Mouse (Mus musculus) left cerebral cortex, postnatal 25 days (tissue): ENCODE measurements at regions not wholly inside any gene's neighbourhood (a gene's known extent, or its start where the extent isn't known, plus 50 kb on each side); places are given as distances from the start of the nearest gene placed in this dataset.

Source experiments
- DNase-seq, 2 experiments: peaks; one replicate each; pipeline ENCODE4 v3.0.0; 2022; ENCODE audit warnings: low spot score in 2 of 2, mixed read lengths in 1 of 2
- intact Hi-C: fragments of 180-260 bp; cut with DNase I; formaldehyde crosslinking; loops from one replicate; pipeline ENCODE4 v1.15.1; 2025

DNA sequence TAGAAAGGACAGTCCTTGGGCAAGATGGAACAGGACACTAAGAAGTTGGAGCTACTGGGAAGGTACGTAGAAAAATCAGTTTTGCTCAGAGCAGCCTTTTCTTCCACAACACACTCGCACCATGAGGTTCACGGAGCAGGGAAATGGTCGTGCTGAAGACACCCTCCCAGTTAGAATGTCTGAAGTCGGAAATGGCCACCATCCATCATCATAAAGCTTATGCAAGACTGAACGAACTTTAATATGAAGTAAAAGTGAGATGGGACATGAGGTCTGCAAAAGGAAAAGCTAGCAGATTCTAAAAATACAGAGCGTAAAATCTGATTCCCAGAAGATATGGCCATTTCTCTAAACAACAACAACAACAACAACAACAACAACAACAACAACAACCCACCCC is 133.9 kb downstream of the Gm10295 start:
- intact Hi-C loops = no loop called here
- no peak for DNase-seq

DNA sequence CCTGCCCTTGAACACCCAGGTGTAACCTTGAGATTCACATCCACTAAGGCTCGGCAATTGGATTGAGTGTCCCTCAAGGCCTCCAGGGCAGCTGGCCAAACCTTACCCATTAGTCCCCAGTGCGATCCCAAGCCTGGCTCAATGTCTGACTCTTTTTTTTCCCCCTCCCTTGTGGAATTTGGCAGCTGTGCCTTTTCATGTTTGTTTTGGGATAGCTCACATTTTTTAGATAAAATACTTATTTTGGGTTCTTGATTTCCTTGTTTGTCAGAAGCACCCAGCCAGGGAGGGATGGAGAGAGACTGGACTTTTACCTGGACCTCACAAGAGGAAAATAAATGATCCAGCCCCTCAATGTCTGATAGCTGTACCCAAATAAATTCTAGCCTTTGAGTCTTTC is 134.5 kb downstream of the Gm10295 start:
- DNase-seq = no peak
- intact Hi-C loops = no loop called here

DNA sequence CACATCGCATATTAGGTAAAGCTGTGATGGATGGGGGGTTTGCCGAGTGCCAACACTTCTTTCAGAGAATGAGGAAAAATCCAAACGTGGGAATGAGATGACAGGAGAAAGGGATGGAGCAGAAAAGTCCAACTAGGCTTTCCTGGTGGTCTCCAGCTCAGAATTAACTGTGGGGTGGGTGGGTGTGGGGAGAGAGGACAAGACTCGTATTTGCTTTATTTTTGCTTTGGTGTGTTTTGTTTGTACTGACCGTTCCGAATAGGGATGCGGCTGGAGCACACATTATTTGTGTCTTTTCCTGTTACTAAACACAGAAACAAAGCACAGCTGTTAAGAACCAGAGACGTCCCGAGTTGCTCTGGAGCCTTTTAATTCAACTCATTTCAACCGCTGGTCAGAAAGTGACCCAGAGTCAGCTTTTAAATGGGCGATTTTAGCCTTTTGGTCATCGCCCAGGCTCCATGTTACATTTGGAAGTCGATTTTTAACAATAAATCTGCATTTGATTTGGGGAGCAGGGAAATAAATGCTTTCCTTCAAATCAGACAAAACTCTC is 136.7 kb downstream of the Gm10295 start:
- intact Hi-C loops = no loop called here
- no peak for DNase-seq

DNA sequence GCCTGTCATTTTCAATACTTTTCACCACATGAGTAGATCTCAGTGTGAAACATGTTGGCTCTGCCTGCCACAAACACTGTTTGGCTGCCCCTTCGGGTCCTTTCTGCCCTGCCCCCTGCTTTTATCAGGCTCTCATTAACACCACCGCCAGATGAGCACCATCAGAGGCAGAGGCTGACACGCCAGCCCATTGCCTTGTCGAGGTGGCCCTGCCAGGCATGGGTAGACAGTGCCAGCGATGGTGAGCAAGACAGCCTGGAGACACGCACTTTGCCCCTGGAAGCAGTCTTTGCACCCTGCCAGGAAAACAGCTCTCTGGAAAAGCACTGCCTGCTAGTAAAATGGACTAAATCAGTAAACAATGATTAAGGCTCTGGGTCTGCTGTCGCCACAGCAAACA is 158.2 kb downstream of the Gm10295 start:
- intact Hi-C loops = no loop called here
- no peak for DNase-seq

DNA sequence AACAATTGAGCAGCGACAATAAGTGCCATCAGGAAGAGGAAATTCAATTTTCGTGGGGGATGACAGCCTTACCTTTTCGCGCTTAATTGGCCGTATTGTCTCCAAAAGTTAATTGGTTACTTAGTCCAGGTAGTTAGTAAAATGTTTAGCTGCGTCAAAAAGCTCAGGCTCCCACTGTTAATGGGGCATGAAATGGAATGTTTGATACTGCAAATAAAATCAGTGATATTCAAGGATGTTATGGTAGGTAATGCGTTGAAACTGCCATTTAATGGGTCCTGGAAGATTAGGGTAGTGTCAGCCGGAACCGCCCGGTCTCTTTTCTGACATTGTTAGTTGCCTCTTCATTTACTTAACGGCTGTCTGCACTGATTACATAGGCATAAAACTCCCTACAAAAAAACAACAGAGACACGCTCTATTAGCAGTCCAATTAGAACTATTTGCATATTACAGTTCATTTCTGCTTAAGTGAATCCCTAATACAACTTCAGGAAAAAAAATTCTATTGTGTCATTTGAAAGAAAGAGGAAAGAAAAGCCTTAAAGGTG is 161.0 kb downstream of the Gm10295 start:
- intact Hi-C loops = no loop called here
- DNase-seq = no peak

DNA sequence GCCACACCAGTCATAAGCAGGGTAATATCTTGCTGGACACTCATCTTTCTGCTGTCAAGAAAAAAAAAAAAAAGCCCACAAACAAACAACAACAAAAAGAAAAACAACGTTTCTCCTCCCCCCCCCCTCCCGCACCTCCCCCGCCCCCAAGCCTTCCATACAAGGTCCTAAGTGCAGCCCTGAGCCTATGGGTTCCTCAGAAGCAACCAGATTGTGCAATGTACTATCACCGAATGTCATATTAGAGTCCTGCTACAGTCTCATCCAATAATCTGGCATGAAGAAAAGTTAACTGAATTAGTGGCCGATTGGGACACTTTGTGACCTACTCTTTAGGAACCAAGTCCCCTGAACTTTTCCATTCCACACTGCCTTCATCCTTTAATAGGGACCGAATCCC is 161.5 kb downstream of the Gm10295 start:
- intact Hi-C loops = no loop called here

DNA sequence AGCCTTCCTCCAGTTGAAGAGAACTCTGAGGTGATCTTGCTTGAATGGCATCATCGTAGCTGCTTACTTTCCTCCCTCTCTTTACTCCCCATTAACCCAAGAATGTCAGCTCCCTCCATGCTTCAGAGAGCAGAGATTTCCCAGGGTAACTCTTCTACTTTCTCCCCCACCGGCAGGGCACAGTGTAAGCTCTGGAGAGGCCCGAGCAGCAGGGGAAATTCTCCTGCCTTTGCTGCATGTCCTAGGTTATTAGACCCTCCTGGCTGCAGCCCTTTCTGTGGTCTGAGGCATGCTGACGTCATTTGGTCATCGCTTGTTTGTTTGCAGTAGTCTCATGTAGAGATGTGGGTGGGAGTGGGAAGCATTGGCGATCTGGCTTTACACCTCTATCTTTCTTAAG is 163.2 kb downstream of the Gm10295 start:
- intact Hi-C loops = no loop called here
- DNase-seq = no peak

More for the DNA sequence above, 161.5 kb downstream of the Gm10295 start:
- DNase-seq = no peak

DNA sequence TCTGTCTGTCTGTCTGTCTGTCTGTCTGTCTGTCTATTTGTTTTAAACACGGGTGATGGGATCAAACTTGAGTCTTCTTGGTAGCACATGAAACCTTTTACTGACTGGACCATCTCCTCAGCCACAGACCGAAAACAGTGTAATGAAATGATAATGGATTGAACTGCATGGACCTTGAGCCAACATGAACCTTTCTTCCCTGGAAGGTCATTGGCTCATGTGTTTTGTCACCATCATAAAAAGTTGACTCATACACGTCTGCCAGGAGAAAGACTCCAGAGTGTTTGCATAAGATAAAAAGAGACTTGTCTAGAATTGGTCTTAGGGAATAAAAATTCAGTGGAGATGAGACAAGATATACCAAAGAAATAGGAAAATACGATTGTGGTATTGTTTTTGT is 176.4 kb downstream of the Gm10295 start:
- intact Hi-C loops = no loop called here
- DNase-seq = no peak

DNA sequence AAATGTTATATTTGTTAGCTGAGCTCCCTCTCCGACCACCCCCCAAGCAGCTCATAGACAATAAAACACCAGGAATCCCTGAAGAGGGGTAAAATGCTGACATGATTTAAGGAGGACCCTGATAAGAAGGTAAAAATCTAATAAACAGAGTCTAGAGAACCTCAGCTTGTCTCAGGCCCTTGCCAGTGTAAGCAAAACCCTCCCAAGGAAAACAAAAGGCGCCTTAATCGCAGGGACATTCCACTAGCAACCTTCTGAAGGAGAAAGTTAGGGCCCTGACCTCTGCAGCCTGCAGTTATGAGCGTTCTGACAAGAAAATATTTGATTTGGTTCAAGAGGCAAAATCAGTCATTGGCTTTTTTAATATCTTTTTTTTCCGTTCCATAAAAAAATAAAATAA is 212.2 kb downstream of the Gm10295 start:
- intact Hi-C loops = no loop called here
- DNase-seq = no peak

DNA sequence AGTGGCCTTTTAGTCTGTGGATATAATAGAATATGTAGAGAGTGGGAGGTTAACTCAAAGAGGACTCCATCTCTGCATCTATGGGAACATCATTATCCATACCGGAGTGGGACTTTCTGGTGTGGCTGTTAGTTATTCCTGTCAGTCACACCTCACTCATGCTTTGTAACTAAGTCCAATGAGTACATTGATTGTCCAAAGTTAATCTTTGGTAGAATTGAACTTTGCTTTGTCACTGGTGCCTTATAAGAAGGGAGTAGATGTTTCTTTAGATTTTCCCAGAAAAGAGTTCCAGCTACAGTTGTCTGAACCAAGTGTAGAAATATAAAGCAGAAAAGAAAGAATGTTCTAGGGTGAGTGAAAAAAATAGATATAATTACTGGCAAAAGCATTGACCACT is 221.3 kb downstream of the Gm10295 start:
- DNase-seq = no peak

DNA sequence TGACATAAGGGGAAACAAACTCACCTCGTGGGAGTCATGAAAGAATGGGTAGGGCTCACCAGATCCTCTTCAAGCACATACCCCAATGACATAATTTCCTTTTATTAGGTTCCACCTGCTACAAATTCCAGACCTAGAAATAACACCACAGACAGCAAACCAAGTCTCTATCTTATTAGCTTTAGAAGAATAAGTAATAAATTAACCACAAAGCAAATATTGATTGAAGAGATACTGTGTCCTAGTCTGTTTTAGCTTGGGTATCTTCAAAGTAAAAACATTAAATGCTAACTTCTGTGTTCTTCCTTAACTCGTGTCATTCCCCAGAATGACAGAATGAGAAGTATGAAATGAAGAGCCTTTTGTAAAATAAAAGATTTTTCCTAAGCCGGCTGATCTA is 222.4 kb downstream of the Gm10295 start:
- intact Hi-C loops = no loop called here
- no peak for DNase-seq

More for the DNA sequence above, 221.3 kb downstream of the Gm10295 start:
- intact Hi-C loops = no loop called here

DNA sequence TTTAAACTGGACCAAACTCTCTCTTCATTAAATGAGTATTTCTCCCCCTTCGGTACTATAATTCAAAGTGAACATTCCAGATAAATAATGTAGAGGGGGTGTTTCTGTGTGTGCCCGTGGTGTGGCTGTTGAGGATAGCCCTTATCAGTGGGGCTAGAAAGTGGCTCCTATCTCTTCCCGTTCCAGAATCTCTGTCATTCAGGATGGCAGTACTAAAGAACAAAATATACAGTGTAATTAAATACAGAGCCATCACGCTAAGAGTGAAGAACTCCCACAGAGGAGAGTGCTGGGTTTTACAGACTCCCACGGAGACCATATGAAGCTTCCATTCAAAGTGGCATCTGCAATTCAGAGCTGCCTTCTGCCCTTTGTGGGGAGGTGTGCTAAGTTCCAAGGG is 229.8 kb downstream of the Gm10295 start:
- intact Hi-C loops = no loop called here
- peak in 1 of 2 experiments; percentile 42 for DNase-seq

DNA sequence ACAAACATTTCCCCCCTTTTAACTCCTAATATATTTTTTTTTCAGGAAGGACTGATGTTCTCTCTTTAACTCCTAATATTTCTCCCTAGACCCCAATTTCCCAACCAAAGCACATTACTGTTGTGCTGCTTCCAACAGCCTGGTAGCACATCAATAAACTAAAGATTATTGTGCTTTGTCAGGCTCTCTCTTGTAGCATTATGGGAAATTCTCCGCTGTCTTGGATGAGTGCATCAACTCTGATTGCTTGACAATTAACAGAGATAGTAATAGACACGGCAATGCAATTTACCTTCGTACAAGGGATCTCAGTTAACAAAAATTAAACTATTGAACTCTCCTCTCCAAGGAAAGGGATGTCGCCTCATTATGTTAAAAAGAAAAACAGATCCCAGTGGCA is 230.3 kb downstream of the Gm10295 start:
- DNase-seq = no peak
- intact Hi-C loops = no loop called here

DNA sequence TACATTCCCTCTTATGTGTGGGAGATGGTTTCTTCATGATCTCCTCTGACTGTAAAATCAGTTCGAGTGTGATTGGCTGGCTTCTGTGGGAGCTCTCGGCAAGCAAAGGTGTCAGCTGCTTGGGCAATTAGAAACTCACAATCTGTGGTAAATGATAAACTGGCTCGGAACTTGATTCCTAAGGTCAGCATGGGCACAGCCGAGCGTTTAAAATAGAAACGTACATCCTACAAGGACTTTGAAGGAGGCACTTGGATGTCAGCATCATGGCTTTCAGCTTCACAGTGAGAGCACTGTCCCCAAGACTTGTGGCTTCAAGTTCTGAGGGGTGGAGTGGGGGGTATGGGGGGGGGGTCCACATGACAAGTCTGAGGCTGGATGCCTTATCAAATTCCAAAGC is 231.3 kb downstream of the Gm10295 start:
- intact Hi-C loops = no loop called here
- DNase-seq = no peak

DNA sequence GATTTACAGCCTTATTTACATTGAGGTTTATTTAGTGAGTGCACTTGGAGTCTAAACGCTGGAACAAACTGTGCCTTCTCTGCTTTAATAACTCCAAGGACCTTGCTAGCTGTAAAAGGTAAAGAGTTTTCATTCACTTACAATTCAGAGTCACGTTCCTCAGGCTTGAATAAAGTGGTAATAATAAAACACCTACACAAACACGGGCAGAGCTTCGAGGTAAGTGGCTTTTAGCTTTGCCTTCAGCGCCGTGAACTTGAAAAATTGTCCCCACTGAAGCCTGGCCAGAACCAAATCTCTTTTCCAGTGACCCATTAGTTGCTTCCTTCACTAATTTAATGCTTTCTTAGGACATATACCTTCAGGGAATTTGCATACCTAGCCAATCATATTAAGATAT is 244.2 kb downstream of the Gm10295 start:
- intact Hi-C loops = no loop called here
- DNase-seq = no peak

DNA sequence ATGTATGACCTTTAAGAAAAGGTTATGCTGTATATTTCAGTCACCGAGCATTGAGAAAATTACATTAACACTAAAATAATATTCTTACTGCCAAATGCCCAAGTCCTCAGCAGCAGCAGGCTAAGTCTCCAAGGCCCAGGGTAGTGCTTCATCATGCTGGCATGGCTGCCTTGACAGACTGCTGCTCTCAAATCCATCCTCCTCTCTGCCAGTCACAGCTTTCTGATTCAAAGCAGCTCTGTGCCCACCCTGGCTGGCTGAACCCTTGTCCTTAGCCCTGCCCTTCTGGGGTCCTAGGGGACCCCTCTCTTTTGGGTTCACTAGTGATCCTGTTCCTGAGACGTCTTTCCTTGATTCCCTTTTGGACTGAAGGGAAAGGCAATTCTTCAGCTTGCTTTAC is 251.0 kb downstream of the Gm10295 start:
- intact Hi-C loops = no loop called here
- no peak for DNase-seq

DNA sequence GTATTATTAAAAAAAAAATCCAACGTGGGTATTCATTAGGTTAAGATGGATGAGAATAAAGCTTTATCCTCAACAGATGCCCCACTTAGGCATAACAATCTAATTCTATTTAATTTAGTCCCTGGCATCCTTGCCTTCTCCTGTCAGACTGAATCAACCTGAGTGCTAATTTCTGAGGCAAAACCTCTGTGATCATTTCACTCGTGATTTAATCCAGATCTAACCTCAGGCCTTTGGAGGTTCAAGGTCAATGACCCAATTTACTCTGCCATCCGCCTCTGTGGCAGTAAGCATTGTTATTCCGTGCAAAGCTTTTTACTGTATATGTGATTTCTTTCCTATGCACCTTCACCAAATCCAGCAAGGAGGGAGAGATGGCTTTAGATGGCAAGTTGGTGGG is 253.0 kb downstream of the Gm10295 start:
- no peak for DNase-seq
- intact Hi-C loops = no loop called here

DNA sequence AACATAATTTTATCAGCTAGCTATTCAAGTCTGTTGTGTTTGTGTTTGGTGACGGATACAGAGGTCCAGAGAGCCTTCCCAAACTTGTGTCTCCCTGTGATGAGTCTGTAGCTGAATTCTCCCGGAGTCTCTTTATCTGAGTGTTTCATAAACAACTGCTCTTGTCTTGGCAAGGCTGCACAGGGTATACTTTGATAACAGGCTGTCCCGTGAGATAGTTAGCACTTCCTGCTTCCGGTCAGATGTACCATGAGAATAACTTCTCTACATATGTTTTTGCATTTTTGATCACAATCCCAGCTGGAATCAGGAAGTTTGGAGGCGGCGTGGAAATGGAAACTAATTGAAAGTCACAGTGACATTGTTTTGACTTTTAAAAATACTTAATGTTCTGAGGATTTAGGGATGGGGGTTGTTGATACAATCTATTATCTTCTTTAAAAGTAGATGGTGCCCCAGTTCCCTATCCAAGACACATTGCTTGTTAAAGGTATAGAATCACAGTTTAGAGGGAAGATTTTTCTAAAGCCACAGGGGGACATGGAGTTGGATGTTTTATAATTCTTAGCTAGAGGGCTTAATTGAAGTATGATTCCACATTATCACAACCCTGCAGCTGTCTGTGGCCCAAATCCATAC is 257.9 kb downstream of the Gm10295 start:
- no peak for DNase-seq
- intact Hi-C loops = no loop called here

DNA sequence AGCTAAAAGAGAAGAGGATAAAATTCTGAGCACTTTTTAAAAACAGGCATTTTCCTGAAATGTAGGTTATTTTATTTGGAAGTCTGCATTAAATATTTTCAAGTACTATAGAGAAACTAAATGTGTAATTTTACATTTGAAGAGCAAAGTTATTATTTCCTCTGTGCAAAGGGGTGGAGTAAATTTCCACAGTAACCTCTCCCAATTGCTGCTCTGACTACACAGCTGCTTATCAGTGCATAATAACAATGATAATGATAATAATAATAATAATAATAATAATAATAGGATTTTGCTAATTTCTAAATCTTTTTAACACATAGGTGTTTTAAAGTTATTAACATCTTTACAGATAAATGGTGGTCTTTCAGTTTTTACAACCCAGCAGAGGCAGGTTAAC is 258.5 kb downstream of the Gm10295 start:
- DNase-seq = no peak
- intact Hi-C loops = no loop called here

DNA sequence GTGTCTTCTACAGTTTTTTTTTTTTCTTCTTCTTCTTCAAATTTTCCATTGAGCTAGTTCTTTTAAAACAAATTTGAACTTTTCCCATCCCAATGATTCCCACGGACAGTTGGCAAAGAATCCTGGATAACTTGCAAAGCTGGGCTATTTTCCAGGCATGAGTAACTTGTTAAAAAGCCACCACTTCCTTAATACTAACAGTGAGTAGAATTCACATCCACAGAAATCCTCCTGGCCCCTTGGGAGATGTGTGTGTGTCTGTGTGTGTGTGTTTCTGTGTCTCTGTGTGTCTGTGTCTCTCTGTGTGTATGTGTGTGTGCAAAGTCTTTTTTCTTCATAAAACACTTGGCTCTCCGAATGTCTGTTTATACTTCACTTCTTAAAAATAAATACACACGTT is 259.0 kb downstream of the Gm10295 start:
- intact Hi-C loops = no loop called here
- no peak for DNase-seq

DNA sequence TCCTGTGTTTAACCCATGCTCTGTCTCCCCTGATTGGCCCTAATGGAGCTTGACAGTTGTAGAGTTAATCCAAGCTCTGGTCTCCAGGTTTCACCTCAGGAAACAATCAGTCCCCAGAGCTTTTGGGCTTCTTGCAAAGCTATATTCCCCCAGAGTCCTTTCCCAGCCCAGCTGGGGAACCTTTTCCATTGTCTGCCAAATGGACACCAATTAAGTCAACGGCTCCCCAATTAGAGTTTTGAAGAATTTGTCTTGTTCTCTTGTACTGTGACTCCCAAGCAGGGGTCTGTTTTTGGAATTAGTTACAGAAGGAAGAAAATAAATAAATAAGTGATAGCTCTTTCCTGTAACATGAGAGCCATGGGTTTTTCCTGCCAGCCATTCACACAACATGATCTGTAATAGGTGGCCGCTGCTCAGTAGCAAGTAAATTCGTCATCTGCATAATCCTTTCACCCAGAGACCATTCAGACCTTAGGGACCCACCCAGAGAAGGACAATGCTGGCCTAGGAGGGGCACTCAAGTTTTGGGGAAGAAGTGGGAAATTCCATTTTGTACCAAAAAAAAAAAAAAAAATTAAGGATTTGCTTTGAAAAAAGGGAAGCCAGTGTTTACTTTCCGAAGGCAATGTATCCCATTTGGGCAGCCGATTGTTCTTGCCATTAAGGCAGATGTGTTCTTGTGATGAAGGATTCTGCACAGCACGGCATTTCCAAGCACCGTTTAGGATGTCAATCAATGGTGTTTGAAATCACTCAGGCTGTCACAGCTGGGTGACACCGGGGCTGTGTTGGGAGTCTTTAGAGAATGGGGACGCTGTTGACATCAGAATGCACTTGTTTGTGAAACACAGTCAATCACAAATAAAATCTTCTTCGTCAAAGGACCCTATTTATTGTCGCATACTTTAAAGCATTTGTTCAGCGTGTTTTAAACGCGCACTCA is 286.6 kb downstream of the Gm10295 start:
- intact Hi-C loops = no loop called here
- DNase-seq = no peak
